In the genomic region with DNA sequence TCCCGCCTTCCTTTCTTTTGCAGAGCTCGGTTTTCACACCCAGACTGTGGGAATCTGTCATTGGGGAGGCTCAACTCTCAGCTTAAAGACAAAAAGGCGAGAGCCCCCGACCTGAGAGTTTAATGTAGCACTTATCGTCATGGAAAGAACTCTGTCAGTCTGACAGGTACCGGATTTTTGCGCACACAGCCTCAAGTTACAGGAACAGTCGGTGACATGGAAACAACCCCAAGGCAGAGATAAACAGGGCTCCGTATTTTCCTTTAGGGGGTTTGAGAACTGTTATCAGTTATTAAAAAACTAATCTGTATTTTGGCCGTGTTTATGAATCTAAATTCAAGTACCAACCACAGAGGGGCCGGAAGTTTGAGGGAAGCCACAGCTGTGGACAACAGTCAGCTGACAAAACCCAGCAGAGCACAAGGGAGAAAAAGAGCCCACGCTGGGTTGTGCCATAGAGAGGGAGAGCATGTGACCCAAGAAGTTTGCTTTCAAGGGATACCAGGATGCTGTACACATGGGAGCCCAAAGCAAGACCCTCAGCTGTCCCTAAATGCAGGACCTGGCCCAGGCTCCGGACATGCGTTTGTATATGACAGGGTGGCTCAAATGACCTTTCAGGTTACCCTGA, we compare ENCODE assay signal across 7 mouse cellular contexts. TPM values are rescaled to one million over a fixed set of nuclear protein-coding genes. Genes with fewer than 3 reads are reported as not detected.
DNase-seq lines count a peak whose midpoint lies in the region; ATAC-seq and TF ChIP-seq lines count a peak whose summit lies in the region.

No protein-coding gene starts in this region.

- peak overlapping the region; percentile 72 for H3K4me2 ChIP-seq in forebrain, embryonic 16.5 days (ENCODE audit: low read length)
- peak overlapping the region; percentile 57 for H3K4me2 ChIP-seq in limb, embryonic 11.5 days (ENCODE audit: low read depth, severe bottlenecking)
- peak overlapping the region; percentile 84 for H3K4me2 ChIP-seq in midbrain, embryonic 12.5 days (replicated peaks)

- H3K79me3 ChIP-seq in C2C12 (ENCODE audit: low read depth), result peaks cover 6% of the 10 kb centered on the region

- H3K4me1 ChIP-seq in forebrain, embryonic 16.5 days (replicated peaks; ENCODE audit: control insufficient read depth, insufficient read depth, low read length), result peaks cover 10% of the 10 kb centered on the region
- 0 out of 2 replicates have a peak, but pooled peaks cover 4% of the 10 kb centered on the region for H3K4me1 ChIP-seq in limb, embryonic 11.5 days (ENCODE audit: control insufficient read depth, insufficient read depth, low read length)
- peaks cover 14% of the 10 kb centered on the region for H3K4me1 ChIP-seq in midbrain, embryonic 12.5 days

- peak; percentile 46 for DNase-seq in 3T3-L1 (ENCODE audit: low read depth, low spot score)
- DNase-seq in limb, embryonic 11.5 days (ENCODE audit: low spot score), result peak; percentile 23
- DNase-seq in adrenal gland, adult (ENCODE audit: inconsistent age in 2 of 2, low spot score in 1 of 2), result no peak

- no peaks in the 10 kb centered on the region for H3K79me2 ChIP-seq in C2C12 (ENCODE audit: control insufficient read depth, insufficient read depth)

- H3ac ChIP-seq in C2C12 (ENCODE audit: control insufficient read depth, insufficient read length, low read depth), result peak overlapping the region; percentile 13

- H3K9ac ChIP-seq in forebrain, embryonic 16.5 days (replicated peaks; ENCODE audit: low read depth, low read length), result peak overlapping the region; percentile 48
- peak overlapping the region; percentile 35; the same call in 1 of the 2 replicates for H3K9ac ChIP-seq in limb, embryonic 11.5 days (ENCODE audit: low read length)
- peak overlapping the region; percentile 57 for H3K9ac ChIP-seq in midbrain, embryonic 12.5 days (replicated peaks)

- no peak overlapping the region for H3K4me3 ChIP-seq in C2C12 (ENCODE audit: insufficient read depth, poor library complexity, severe bottlenecking)
- peak overlapping the region; percentile 45 for H3K4me3 ChIP-seq in forebrain, embryonic 16.5 days (replicated peaks; ENCODE audit: low read length)
- peak overlapping the region; percentile 21; the same call in 1 of the 2 replicates for H3K4me3 ChIP-seq in limb, embryonic 11.5 days (ENCODE audit: low read depth, low read length)
- peak overlapping the region; percentile 47 for H3K4me3 ChIP-seq in midbrain, embryonic 12.5 days

- no peak for TF ChIP-seq CTCF in C2C12 (IDR thresholded peaks at IDR 0.05; ENCODE audit: control insufficient read depth, insufficient read depth, insufficient read length)

- peaks cover 15% of the 10 kb centered on the region for H3K27me3 ChIP-seq in C2C12 (ENCODE audit: control insufficient read depth, insufficient read depth, insufficient read length)
- H3K27me3 ChIP-seq in forebrain, embryonic 16.5 days (replicated peaks; ENCODE audit: control insufficient read depth, insufficient read depth, low read length), result no peaks in the 10 kb centered on the region
- H3K27me3 ChIP-seq in limb, embryonic 11.5 days (ENCODE audit: control insufficient read depth, insufficient read depth, low read length), result no peaks in the 10 kb centered on the region
- H3K27me3 ChIP-seq in midbrain, embryonic 12.5 days, result peaks cover 7% of the 10 kb centered on the region; the same call in 1 of the 2 replicates

- peaks cover 6% of the 10 kb centered on the region for H3K36me3 ChIP-seq in C2C12 (ENCODE audit: control insufficient read depth, insufficient read depth)
- H3K36me3 ChIP-seq in forebrain, embryonic 16.5 days (ENCODE audit: control insufficient read depth, insufficient read depth), result no peaks in the 10 kb centered on the region
- H3K36me3 ChIP-seq in limb, embryonic 11.5 days (ENCODE audit: control insufficient read depth, insufficient read depth, low read length), result no peaks in the 10 kb centered on the region
- no peaks in the 10 kb centered on the region for H3K36me3 ChIP-seq in midbrain, embryonic 12.5 days

- no peaks in the 10 kb centered on the region for H3K9me3 ChIP-seq in forebrain, embryonic 16.5 days (ENCODE audit: control insufficient read depth, low read length)
- H3K9me3 ChIP-seq in limb, embryonic 11.5 days (ENCODE audit: control insufficient read depth, low read length), result no peaks in the 10 kb centered on the region
- H3K9me3 ChIP-seq in midbrain, embryonic 12.5 days, result no peaks in the 10 kb centered on the region

- no peak overlapping the region for H3K27ac ChIP-seq in forebrain, embryonic 16.5 days (ENCODE audit: low read length)
- no peak overlapping the region for H3K27ac ChIP-seq in limb, embryonic 11.5 days (replicated peaks; ENCODE audit: low read depth, low read length)
- peak overlapping the region; percentile 68 for H3K27ac ChIP-seq in midbrain, embryonic 12.5 days (replicated peaks)

- 24% methylated on average over 14 of the region's 14 CpGs for WGBS in forebrain, embryonic 16.5 days
- WGBS in limb, embryonic 11.5 days, result 34% methylated on average over 14 of the region's 14 CpGs
- 36% methylated on average over 14 of the region's 14 CpGs for WGBS in midbrain, embryonic 12.5 days

- no peak for ATAC-seq in forebrain, embryonic 16.5 days
- 0 out of 2 replicates have a peak, but pooled peaks have one; percentile 11 for ATAC-seq in limb, embryonic 11.5 days (ENCODE audit: insufficient number of reproducible peaks, low FRiP score, low TSS enrichment, low read depth)
- ATAC-seq in midbrain, embryonic 12.5 days (ENCODE audit: low FRiP score, low read depth), result no peak
- no peak for ATAC-seq in frontal cortex, adult (ENCODE audit: low TSS enrichment)

TF ChIP-seq in C2C12, 6 proteins besides CTCF, POLR2A, EP300 and RAD21:
- TF ChIP-seq MAX (IDR thresholded peaks at IDR 0.05), result no peak
- no peak for TF ChIP-seq MYOG (IDR thresholded peaks at IDR 0.05; ENCODE audit: control insufficient read depth, extremely low read depth, insufficient read length)
- TF ChIP-seq USF1 (IDR thresholded peaks at IDR 0.05; ENCODE audit: low read depth), result peak; percentile 63

RNA-seq across cellular contexts. Expression of gene Gstm1, which starts 0.5 kb away (rescaled TPM):
- polyA plus RNA-seq in C2C12 (2012; fragmentation: generic; extraction: Trizol), result 89.8 TPM
- 67.2 and 74.1 TPM in 2 replicates for polyA plus RNA-seq in forebrain, embryonic 16.5 days (2015; fragmentation: Nextera tagmentation; extraction: Ambion mirVana)
- 32.8 and 33.9 TPM in 2 replicates for polyA plus RNA-seq in limb, embryonic 11.5 days (2014; fragmentation: Nextera tagmentation; extraction: Ambion mirVana)
- 22.5 and 25.5 TPM in 2 replicates for polyA plus RNA-seq in midbrain, embryonic 12.5 days (2016; fragmentation: Nextera tagmentation; extraction: Ambion mirVana)

RNA-seq across cellular contexts. Expression of gene Gstm4, which starts 26.4 kb away (rescaled TPM):
- 0.39 TPM for polyA plus RNA-seq in C2C12 (2012; fragmentation: generic; extraction: Trizol)
- 15.2 and 15.9 TPM in 2 replicates for polyA plus RNA-seq in forebrain, embryonic 16.5 days (2015; fragmentation: Nextera tagmentation; extraction: Ambion mirVana)
- polyA plus RNA-seq in limb, embryonic 11.5 days (2014; fragmentation: Nextera tagmentation; extraction: Ambion mirVana), result 13.2 and 15.1 TPM in 2 replicates
- 12.6 and 13.5 TPM in 2 replicates for polyA plus RNA-seq in midbrain, embryonic 12.5 days (2016; fragmentation: Nextera tagmentation; extraction: Ambion mirVana)

RNA-seq across cellular contexts. Expression of gene Gstm2, which starts 32.1 kb away (rescaled TPM):
- 7.7 TPM for polyA plus RNA-seq in C2C12 (2012; fragmentation: generic; extraction: Trizol)
- polyA plus RNA-seq in forebrain, embryonic 16.5 days (2015; fragmentation: Nextera tagmentation; extraction: Ambion mirVana), result 4.2 and 9.2 TPM in 2 replicates
- 30.1 and 32.1 TPM in 2 replicates for polyA plus RNA-seq in limb, embryonic 11.5 days (2014; fragmentation: Nextera tagmentation; extraction: Ambion mirVana)
- polyA plus RNA-seq in midbrain, embryonic 12.5 days (2016; fragmentation: Nextera tagmentation; extraction: Ambion mirVana), result 10.5 and 15.6 TPM in 2 replicates

RNA-seq across cellular contexts. Expression of gene Gstm3, which starts 49.2 kb away (rescaled TPM):
- polyA plus RNA-seq in C2C12 (2012; fragmentation: generic; extraction: Trizol), result not detected
- polyA plus RNA-seq in forebrain, embryonic 16.5 days (2015; fragmentation: Nextera tagmentation; extraction: Ambion mirVana), result not detected in 2 replicates
- polyA plus RNA-seq in limb, embryonic 11.5 days (2014; fragmentation: Nextera tagmentation; extraction: Ambion mirVana), result not detected in 2 replicates
- polyA plus RNA-seq in midbrain, embryonic 12.5 days (2016; fragmentation: Nextera tagmentation; extraction: Ambion mirVana), result not detected in 2 replicates

Comparison
In these comparisons a context has a peak if more than half of its experiments do, and no peak if none do; other contexts are left out.
1. DNase-seq: peak in 3T3-L1 (single experiment) and limb, embryonic 11.5 days (single experiment); none in adrenal gland, adult (0 of 2).
2. Peak in every context shown above with its lines, with median percentiles within 50 percentile points of each other: H3K4me2 ChIP-seq and H3K9ac ChIP-seq.